Mouse (Mus musculus) embryonic facial prominence, embryonic 11.5 days (tissue): ENCODE data around the gene Gpr55. TPM values are rescaled to one million over a fixed set of nuclear protein-coding genes. Genes with fewer than 3 reads are reported as not detected.

Experiments
- ATAC-seq: fragments of 200-750 bp; cut with Nextera tagmentation; replicated peaks from 2 replicates; pipeline ENCODE4 v1.8.0; 2017; ENCODE audit warnings: low read depth; ENCODE audit not compliant: insufficient number of reproducible peaks, low FRiP score, low TSS enrichment
- DNase-seq: peaks from one replicate; pipeline ENCODE4 v3.0.0-alpha.2; 2015; ENCODE audit warnings: low spot score
- H3K27ac ChIP-seq: fragments of 300-500 bp; sonication (generic); replicated peaks from 2 replicates; pipeline ENCODE4 v1.5.1; 2014; ENCODE audit warnings: mild to moderate bottlenecking, low read depth, low read length, control low read depth
- H3K27me3 ChIP-seq: fragments of 300-500 bp; sonication (generic); 2 replicates; pipeline ENCODE4 v1.6.1; 2014; ENCODE audit warnings: mild to moderate bottlenecking, low read length, moderate library complexity, mixed read lengths; ENCODE audit not compliant: control insufficient read depth, insufficient read depth
- H3K36me3 ChIP-seq: fragments of 300-500 bp; sonication (generic); replicated peaks from 2 replicates; pipeline ENCODE4 v1.6.1; 2014; ENCODE audit warnings: low read depth, mild to moderate bottlenecking, low read length, moderate library complexity, mixed read lengths; ENCODE audit not compliant: control insufficient read depth, insufficient read depth
- H3K4me1 ChIP-seq: fragments of 300-500 bp; sonication (generic); 2 replicates; pipeline ENCODE4 v1.6.1; 2014; ENCODE audit warnings: low read length, mixed read lengths; ENCODE audit not compliant: control insufficient read depth, insufficient read depth
- H3K4me2 ChIP-seq: fragments of 300-500 bp; sonication (generic); 2 replicates; pipeline ENCODE4 v1.6.1; 2014; ENCODE audit warnings: low read depth, mild to moderate bottlenecking, control low read depth, low read length, moderate library complexity
- H3K4me3 ChIP-seq: fragments of 300-500 bp; sonication (generic); 2 replicates; pipeline ENCODE4 v1.5.1; 2014; ENCODE audit warnings: low read depth, low read length, control low read depth
- H3K9ac ChIP-seq: fragments of 300-500 bp; sonication (generic); replicated peaks from 2 replicates; pipeline ENCODE4 v1.6.1; 2014; ENCODE audit warnings: mild to moderate bottlenecking, control low read depth, low read length
- H3K9me3 ChIP-seq: fragments of 300-500 bp; sonication (generic); replicated peaks from 2 replicates; pipeline ENCODE4 v1.6.1; 2016; ENCODE audit warnings: mild to moderate bottlenecking, low read length, inconsistent platforms, mixed read lengths; ENCODE audit not compliant: control insufficient read depth
- WGBS: fragments of 180-500 bp; shearing (Covaris S2); extraction: QIAGEN DNeasy Blood & Tissue Kit; methylation state at CpG from one replicate; pipeline ENCODE4 v1.1.7; 2014; 5-methylcytosine and 5-hydroxymethylcytosine counted together
- polyA plus RNA-seq: library from polyadenylated mRNA; unstranded; fragments of >200 nt; fragmentation: Nextera tagmentation; extraction: Ambion mirVana; gene quantifications from 2 replicates; pipeline ENCODE4 v1.2.1, GENCODE M21; 2014

Gpr55 gene
- polyA plus RNA-seq, 1 experiment from 2014 or later: not detected

DNA sequence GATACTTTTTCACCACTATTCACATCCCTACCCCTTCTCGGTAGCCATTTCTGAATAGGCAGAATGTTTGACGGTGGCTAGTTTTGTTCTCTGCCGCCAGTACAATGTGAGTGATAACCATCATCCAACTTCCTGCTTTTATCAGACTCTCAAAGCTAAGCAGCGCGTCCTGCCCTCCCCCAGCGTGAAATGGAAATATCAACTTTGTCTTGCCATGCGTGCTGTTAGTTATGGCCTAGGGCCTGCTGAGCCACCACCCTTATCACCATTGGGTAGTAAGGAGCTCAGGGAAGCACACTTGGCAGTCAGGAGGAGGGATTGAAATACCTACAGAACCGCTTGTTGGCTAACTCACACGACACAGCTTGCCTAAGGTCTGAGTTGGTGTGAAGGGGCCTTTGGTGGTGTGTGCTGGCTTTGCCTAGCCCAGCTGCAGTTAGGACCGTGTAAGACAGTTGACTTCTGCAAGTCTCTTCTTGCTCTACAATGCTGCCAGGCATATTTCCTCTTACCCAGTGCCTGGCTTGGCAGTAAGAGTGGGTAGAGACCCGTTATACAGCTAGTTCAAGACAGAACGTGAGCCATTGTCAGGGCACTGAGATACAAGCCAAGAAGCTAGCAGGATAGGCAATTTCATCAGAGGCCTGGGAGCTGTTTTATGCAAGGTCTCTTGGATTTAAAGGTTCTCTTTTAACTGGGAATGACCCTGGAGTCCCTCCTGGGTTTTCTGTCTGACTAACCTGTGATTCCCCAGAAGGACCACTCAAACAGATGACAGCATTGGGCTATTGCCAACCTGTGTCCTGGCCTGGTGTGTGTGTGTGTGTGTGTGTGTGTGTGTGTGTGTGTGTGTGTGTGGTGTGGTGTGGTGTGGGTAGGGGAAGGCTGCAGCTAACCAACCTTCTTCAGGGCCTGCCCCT lies 63.8 kb downstream of the Gpr55 start:
- 0 out of 2 replicates have a peak overlapping the region, but pooled peaks have one; percentile 28 for H3K27ac ChIP-seq
- ATAC-seq (no peak), DNase-seq (no peak)
- H3K4me3 ChIP-seq: no peak overlapping the region
- H3K9ac ChIP-seq: 0 out of 2 replicates have a peak overlapping the region, but pooled peaks have one; percentile 6
- 59% methylated on average over 12 of the region's 12 CpGs for WGBS
- H3K27me3 ChIP-seq: no peaks in the 10 kb centered on the region
- H3K9me3 ChIP-seq: no peaks in the 10 kb centered on the region
- H3K36me3 ChIP-seq: no peaks in the 10 kb centered on the region
- peaks cover 22% of the 10 kb centered on the region for H3K4me1 ChIP-seq
- peak overlapping the region; percentile 15 for H3K4me2 ChIP-seq

DNA sequence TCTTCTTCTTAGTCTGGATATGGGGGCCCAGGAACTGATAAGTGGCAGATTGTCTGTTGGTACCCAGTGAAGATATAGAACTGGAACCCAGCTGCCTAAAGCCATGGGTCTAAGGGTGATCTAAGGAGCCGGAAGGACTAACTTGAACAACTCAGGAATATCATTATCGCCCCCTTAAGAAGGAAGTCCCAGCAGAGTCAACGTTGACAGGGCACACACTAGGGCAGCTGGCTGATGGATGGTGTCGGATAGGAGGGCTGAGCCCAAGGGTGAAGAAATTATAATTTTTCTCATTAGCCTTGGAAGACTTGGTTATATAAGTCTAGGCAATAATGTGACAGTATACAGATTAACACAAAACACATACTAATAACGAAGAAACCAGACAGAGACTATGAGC lies 64.7 kb downstream of the Gpr55 start:
- no peaks in the 10 kb centered on the region for H3K9me3 ChIP-seq
- peak overlapping the region; percentile 56 for H3K4me3 ChIP-seq
- H3K36me3 ChIP-seq: no peaks in the 10 kb centered on the region
- peak overlapping the region; percentile 76; the same call in 1 of the 2 replicates for H3K9ac ChIP-seq
- peak overlapping the region; percentile 82 for H3K4me2 ChIP-seq
- H3K4me1 ChIP-seq: peaks cover 20% of the 10 kb centered on the region
- DNase-seq (no peak), ATAC-seq (no peak)
- no peaks in the 10 kb centered on the region for H3K27me3 ChIP-seq
- no peak overlapping the region for H3K27ac ChIP-seq
- WGBS: 73% methylated on average over 5 of the region's 5 CpGs

DNA sequence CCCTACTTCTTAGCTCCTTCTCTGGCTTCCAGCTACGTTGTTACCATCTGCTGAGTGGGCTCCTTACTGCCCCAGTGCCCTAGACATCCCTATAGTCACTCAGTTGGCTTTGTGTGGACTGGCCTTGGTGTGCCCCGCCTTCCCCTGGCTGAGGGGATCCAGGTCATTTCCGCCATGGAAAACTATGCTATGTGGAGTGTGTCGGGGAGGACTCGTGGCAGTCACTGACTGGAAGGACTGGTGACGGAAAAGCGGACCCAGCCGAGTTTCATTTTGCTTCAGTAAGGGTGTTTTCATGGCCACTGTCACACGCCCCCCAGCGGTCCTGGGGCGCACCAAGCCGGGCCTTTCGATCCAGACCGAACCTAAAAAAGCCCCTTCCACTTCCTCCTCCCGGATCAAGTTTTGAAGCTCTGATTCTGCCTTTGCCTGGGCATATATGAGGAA lies 65.4 kb downstream of the Gpr55 start:
- H3K4me1 ChIP-seq: peaks cover 20% of the 10 kb centered on the region
- no peaks in the 10 kb centered on the region for H3K9me3 ChIP-seq
- peak overlapping the region; percentile 56 for H3K4me3 ChIP-seq
- peak overlapping the region; percentile 76 for H3K9ac ChIP-seq
- WGBS: 4% methylated on average over 15 of the region's 15 CpGs
- no peaks in the 10 kb centered on the region for H3K36me3 ChIP-seq
- ATAC-seq (peak; percentile 66), DNase-seq (peak; percentile 71)
- peak overlapping the region; percentile 84 for H3K27ac ChIP-seq
- H3K27me3 ChIP-seq: no peaks in the 10 kb centered on the region
- H3K4me2 ChIP-seq: peak overlapping the region; percentile 82

DNA sequence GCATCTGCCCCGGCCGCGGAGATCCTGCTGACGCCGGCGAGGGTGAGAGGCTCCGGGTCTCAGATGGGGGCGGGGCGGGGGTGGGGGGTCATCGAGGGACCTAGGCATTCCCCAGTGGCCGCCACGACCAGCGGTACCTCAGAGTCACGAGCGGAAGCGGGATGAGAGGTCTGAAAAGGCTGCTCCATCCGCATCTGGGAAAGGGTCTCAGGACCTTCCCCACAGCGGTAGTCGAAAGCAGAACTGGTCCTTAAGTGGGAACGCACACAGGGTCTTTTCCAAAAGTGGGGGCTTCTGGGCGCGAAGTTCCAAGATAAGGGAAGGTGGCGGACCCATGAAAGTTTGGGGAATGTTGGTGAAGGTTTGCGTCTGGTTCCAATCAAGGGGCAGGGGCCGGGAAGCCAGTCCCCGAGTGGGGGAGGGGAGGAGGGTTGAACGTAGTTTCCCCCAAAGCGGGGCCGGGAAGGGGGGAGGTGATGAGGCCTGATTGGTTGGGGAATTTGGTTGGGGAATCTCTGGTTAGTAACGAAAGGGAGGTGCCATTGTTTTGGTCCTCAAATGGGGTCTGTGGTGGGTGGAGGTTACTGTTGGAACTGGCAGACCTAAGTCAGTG lies 66.0 kb downstream of the Gpr55 start:
- peak; percentile 49 for ATAC-seq
- DNase-seq: peak; percentile 96
- WGBS: under 1% methylated on average over 30 of the region's 30 CpGs
- Histone ChIP-seq H3K4me2 (peak overlapping the region; percentile 82), H3K4me3 (peak overlapping the region; percentile 56), H3K36me3 (no peaks in the 10 kb centered on the region), H3K27ac (peak overlapping the region; percentile 84), H3K27me3 (no peaks in the 10 kb centered on the region), H3K9me3 (no peaks in the 10 kb centered on the region), H3K4me1 (peaks cover 20% of the 10 kb centered on the region), H3K9ac (peak overlapping the region; percentile 76)

DNA sequence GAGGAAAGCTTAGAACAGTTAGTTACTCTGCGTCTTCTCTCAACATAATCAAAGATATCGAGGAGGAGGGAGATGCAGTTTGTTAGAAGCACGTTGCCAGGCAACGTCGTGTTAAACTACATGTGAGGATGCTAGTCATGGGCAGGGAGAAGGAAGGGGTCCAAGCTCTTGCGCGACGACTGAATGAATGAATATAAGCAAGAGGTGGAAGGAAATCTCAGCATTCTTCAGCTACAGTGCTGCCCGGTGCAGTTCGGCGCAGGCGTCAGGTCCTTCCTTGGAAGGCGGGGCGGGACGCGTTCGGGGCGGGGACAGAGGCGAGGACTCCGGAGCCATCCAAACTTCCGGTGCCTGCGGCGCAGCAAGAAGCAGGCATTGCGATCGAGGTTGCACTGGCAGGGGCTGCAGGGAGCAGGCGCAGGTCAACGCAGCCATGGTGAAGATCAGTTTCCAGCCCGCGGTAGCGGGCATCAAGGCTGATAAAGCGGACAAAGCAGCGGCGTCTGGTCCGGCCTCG lies 66.5 kb downstream of the Gpr55 start, which contains the start of gene Itm2c:
Gene Itm2c (plus strand): TSS at position 51 of the 517 bp plus-strand sequence.
- ATAC-seq: peak; percentile 82
- H3K9ac ChIP-seq: peak within 1 kb of the TSS; percentile 76
- peak within 1 kb of the TSS; percentile 56 for H3K4me3 ChIP-seq
- H3K36me3 ChIP-seq: no peaks in the 10 kb centered on the region
- peak; percentile 92 for DNase-seq
- peaks cover 17% of the 10 kb centered on the region for H3K4me1 ChIP-seq
- WGBS: under 1% methylated on average over 35 of the region's 35 CpGs
- H3K4me2 ChIP-seq: peak within 1 kb of the TSS; percentile 82
- no peaks in the 10 kb centered on the region for H3K9me3 ChIP-seq
- peak within 1 kb of the TSS; percentile 84 for H3K27ac ChIP-seq
- H3K27me3 ChIP-seq: no peaks in the 10 kb centered on the region

Other genes with a start within 250 kb of the Gpr55 start
- gene A630001G21Rik, start 182.4 kb downstream of the Gpr55 start, polyA plus RNA-seq: 1.3 and 1.7 TPM in 2 replicates
- gene Cab39, start 167.6 kb downstream of the Gpr55 start, polyA plus RNA-seq: 49.1 and 61.5 TPM in 2 replicates
- gene Itm2c, start 66.7 kb downstream of the Gpr55 start, polyA plus RNA-seq: 130 and 133 TPM in 2 replicates
- gene 4933407L21Rik, start 32.5 kb downstream of the Gpr55 start, polyA plus RNA-seq: not detected in 2 replicates
- gene Spata3, start 55.8 kb upstream of the Gpr55 start, polyA plus RNA-seq: not detected in 2 replicates
- 0.25 and 0.40 TPM in 2 replicates for gene 2810459M11Rik, start 84.9 kb upstream of the Gpr55 start, polyA plus RNA-seq
- gene Psmd1, start 103.4 kb upstream of the Gpr55 start, polyA plus RNA-seq: 244 and 245 TPM in 2 replicates
- gene Htr2b, start 151.0 kb upstream of the Gpr55 start, polyA plus RNA-seq: 0.10 TPM in 1 of 2 replicates, not detected in the other
- 0.89 and 0.90 TPM in 2 replicates for gene Gm21972, start 172.6 kb upstream of the Gpr55 start, polyA plus RNA-seq
- 28.3 and 32.3 TPM in 2 replicates for gene Armc9, start 193.8 kb upstream of the Gpr55 start, polyA plus RNA-seq